Mouse (Mus musculus): Measurements from ENCODE around the gene Crb3.
"Not testable (repeated sequence)": the region's sequence is repeated elsewhere in the genome, so short reads cannot be mapped to it uniquely, and the experiment has no call there.

Gene Crb3

GRCm38 (mm10) chr17:57058891-57059485 lies at the start of gene Crb3:
TSS of gene Crb3 (plus strand) at chr17:57059105.
- DNase-seq (ENCODE audit: low spot score in 2 of 2) = no peak

DNA sequence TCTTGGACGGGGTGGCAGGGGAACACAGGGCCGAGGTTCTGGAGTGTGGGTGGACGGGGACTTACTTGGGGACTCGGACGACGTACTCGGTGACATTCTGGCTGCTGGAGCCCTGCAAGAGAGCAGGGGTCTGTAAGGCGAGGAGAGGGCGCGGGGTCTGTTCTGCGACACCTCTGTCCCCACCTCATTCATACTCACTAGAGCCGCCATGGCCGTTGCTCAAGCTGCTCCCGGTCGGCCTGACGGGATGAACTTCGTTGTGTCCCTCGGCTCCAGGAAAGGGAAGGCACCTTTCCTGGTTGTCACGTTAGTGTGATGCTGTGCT lies 48.0 kb upstream of the Crb3 start:
- DNase-seq (ENCODE audit: low spot score in 2 of 2) = no peak

- DNase-seq (ENCODE audit: low spot score in 2 of 2) = peak; percentile 88 to 94
These were observed 47.4 kb upstream of the Crb3 start, which contains the start of the genes Gtf2f1 and Gm17949 for GRCm38 (mm10) chr17:57011236-57012141. TSS of gene Gtf2f1 (minus strand) at chr17:57011288. TSS of gene Gm17949 (plus strand) at chr17:57011469.

GRCm38 (mm10) chr17:57012245-57012795 lies 46.6 kb upstream of the Crb3 start:
- peak in 1 of 2 experiments; percentile 24 for DNase-seq (ENCODE audit: low spot score in 2 of 2)

DNA sequence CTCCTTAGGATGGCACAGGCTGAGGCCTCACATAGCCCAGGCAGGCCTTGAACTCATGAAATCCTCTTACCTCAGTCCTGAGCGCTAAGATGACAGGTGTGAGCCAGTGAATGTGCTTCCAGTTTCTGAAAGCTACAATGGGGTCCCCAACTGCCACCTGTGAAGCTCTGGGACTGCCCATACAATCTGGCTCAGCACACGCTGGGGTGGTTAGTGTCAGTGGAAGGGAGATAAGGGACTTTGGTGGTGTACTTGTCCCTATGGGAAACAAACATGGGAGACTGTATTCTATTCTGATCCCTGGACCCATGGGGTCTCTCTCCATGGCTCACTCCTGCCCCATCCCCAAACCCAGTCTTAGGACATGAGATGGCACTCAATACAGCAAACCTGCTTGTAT lies 39.2 kb upstream of the Crb3 start:
- peak in 1 of 2 experiments; percentile 19 for DNase-seq (ENCODE audit: low spot score in 2 of 2)

DNA sequence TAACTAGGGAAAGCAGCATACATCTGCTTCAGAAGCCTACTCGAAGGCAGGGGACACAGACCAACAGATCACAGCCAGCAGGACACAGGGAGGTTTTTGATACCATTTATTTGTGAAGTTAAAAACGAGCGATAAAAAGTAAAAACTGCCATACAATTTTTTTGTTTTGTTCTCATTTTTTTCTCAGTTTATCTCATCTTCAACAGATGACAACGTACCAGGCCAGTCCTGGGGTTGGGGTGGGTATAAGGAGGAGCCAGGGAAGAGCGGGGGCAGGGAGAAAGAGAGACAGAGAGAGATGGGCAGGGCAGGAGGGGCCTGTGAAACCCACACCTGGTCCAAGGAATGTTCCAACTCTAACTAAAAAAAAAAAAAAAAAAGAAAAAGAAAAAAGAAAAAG lies 37.9 kb upstream of the Crb3 start:
- DNase-seq (ENCODE audit: low spot score in 2 of 2) = no peak

GRCm38 (mm10) chr17:57027471-57027870 lies 31.4 kb upstream of the Crb3 start:
- DNase-seq (ENCODE audit: low spot score in 2 of 2) = no peak

DNA sequence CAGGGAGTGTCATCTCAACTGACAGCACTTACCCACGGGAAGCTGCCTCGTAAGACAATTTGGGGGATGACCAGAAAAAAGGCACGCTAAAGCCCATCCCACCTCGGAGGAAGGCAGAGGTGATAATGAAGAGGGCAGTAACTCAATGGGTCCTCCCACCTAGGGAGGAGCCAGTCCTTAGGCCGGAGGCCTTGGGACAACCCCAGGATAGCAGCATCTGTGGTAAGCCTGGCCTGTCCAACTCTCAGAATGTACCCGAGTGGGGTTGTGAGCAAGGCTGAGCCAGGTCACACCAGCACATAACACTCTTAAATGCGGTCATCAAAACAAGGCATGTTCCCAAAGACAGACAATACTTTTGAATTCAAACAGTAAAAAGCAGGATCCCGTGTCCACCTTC lies 29.2 kb upstream of the Crb3 start:
- DNase-seq (ENCODE audit: low spot score in 2 of 2) = peak; percentile 32 to 37

GRCm38 (mm10) chr17:57030931-57031660 lies 27.8 kb upstream of the Crb3 start, which contains the start of gene Khsrp:
TSS of gene Khsrp (minus strand) at chr17:57031522.
- DNase-seq (ENCODE audit: low spot score in 2 of 2) = peak in 1 of 2 experiments; percentile 36

- DNase-seq (ENCODE audit: low spot score in 2 of 2) = peak; percentile 100
These were observed 27.1 kb upstream of the Crb3 start for GRCm38 (mm10) chr17:57031661-57032420.

DNA sequence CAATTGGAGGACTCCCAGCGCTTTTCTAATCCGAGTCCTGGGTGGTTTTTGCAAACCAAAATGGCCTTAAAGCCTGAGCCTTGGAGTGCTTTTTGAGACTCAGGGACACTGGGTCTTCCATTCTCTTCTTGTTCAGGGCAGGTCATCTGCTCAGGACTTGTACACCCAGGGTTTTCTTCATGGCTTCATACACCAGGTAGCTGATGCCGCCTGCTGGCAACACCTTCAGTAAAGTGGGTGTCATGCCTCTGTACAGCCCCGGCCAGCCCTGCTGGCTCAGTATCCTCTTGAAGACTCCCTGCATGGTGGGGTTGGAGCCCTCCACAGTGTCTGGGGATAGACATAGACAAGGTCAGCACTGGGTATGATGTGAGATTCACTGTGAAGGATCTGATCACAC lies 26.1 kb upstream of the Crb3 start:
- no peak for DNase-seq (ENCODE audit: low spot score in 2 of 2)

DNA sequence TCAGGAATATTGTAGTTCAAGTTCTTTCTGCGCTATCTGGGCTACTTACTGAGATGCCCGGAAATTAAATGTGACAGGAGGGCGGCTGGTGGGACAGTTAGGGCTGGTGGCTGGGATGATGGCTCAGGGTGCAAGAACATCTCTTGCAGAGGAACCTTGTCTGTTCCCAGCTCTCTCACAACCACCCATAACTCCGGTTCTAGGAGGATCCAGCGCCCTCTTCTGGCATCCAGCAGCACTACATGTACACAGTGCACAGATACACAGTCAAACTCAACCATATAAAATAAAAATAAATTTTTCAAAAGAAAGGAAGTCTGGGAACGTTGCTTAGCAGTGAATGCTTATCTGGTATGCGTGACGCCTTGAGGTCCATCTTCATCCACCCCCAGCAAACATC lies 19.9 kb upstream of the Crb3 start:
- DNase-seq (ENCODE audit: low spot score in 2 of 2) = no peak

DNA sequence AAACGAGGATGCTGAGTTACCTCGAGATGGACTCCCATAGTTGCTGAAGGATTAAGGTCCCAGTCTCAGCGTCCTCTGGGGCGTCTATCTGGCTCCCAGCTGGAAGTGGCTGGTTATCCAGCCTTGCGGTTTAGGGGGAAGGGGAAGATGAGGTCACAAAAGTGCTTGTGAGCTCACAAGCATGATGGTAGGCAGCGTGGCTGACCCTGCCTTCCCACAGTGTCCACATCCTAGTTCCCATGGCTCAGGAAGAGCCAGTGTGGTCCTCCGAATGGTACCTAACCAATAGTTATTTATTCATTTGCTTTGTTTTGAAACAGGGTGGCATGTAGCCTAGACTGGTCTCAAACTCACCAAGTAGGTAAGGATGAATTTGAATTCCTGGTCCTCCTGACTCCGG lies 17.4 kb upstream of the Crb3 start, which contains the start of gene Slc25a41:
Gene Slc25a41, minus strand, starts transcription at position 101 of the 400 bp plus-strand sequence.
- DNase-seq (ENCODE audit: low spot score in 2 of 2) = no peak

DNA sequence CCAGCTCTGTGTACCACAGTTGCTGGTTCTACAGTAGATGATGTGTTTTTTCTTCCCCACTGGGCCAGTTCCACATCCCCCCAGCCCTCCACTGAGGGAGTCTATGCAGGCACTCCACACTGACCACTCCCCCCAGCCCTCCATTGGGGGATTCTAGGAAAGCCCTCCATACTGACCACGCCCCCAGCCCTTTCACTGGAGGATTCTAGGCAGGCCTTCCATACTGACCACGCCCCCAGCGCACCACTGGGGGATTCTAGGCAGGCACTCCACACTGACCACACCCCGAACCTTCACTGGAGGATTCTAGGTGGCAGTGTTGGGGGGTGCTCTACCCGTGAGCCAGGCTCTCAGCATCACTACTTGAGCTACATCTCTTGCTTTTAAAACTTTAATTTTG lies 11.5 kb upstream of the Crb3 start:
- no peak for DNase-seq (ENCODE audit: low spot score in 2 of 2)

- no peak for DNase-seq (ENCODE audit: low spot score in 2 of 2)
These were observed 10.1 kb upstream of the Crb3 start for GRCm38 (mm10) chr17:57048816-57049215.

DNA sequence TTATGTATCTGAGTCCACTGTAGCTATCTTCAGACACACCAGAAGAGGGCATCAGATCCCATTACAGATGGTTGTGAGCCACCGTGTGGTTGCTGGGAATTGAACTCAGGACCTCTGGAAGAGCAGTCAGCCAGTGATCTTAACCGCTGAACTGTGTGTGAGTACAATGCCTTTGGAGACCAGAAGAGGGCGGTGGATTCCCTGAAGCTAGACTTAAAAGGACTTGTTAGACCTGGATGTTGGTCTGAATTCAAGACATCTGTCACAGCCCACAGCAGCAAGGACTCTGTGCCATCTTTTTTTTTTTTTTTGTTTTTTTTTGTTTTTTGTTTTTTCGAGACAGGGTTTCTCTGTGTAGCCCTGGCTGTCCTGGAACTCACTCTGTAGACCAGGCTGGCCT lies 7.2 kb upstream of the Crb3 start:
- DNase-seq (ENCODE audit: low spot score in 2 of 2) = not testable (repeated sequence)

DNA sequence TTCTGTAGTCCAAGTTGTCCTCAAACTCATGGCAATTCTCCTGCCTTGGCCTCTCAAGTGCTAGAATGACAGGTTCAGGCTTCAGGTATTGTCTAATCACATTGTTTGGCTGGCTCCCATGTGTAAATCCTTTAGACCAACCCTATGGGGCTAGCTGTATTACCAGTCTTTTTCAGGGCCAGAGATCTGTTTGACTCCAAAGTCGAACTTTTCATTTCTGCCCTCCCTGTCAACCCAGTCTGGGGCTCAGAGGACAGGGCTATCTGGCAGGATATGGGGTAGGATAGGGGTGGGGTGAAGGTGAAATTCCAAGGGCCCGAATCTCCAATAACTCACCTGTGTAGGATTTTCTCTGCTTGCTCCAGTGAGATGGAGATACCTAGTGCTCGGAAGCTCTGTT lies 2.7 kb upstream of the Crb3 start:
- no peak for DNase-seq (ENCODE audit: low spot score in 2 of 2)

- DNase-seq (ENCODE audit: low spot score in 2 of 2) = peak; percentile 48 to 58
These were observed 627 bp downstream of the Crb3 start, which contains the start of gene Slc25a23 for GRCm38 (mm10) chr17:57059486-57059977. TSS of gene Slc25a23 (minus strand) at chr17:57059863.

DNA sequence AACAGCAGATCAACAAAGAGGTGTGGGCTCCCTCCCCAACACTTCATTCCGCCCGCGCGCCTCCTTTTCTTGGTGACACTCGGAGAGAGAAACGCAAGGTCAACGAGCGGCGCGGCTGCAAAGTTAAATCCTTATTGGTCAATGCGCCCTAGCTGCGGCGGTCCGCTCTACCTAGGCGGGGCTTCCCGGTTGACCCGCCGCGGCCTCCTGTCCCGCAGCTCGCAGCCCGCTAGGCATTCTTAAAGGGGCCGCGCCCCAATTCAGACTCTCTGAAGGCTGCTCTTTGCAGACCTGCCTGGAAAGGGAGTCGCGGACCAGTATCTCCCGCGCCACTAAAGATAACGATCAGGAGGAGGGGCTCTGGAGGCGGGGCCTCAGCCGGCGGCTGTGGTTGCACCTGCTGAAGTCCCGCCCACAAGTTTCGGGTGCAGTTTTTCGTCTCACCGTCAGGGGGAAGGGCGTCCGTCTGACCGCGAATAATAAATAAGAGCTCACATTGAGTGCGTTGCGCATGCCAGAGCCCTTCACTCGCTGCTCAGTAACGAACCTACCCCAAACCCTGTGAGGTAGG lies 1.4 kb downstream of the Crb3 start:
- peak; percentile 95 to 96 for DNase-seq (ENCODE audit: low spot score in 2 of 2)

DNA sequence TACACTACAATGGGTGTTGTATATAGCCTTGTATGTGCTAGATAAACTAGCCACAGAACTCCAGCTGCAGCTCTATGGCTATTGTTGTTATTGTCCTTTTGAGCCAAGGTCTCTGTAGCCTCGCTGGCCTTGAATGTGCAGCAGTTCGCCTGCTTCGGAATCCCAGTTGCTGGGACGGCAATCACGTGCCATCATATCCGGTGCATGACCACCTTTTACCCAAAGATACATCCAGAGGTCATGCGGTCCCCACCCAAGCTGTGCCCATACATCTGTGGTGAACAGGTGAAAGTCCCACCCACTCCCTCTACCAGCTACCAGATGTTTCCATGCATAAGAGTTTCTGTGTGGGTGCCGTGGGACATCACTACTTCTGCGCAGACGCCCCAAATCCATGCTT lies 2.2 kb downstream of the Crb3 start:
- no peak for DNase-seq (ENCODE audit: low spot score in 2 of 2)
